Mouse (Mus musculus) forebrain, embryonic 12.5 days (tissue): ENCODE measurements around the gene Rxfp4. TPM values are rescaled to one million over a fixed set of nuclear protein-coding genes. Genes with fewer than 3 reads are reported as not detected.

ENCODE experiments used
- ATAC-seq: fragments of 200-750 bp; cut with Nextera tagmentation; 2 replicates; pipeline ENCODE4 v1.8.0; 2017; ENCODE audit warnings: moderate TSS enrichment; ENCODE audit not compliant: low FRiP score
- H3K27ac ChIP-seq: fragments of 300-500 bp; sonication (generic); 2 replicates; pipeline ENCODE4 v1.5.1; 2016; ENCODE audit warnings: mild to moderate bottlenecking
- H3K27me3 ChIP-seq: fragments of 300-500 bp; sonication (generic); 2 replicates; pipeline ENCODE4 v1.6.1; 2016; ENCODE audit warnings: mild to moderate bottlenecking
- H3K36me3 ChIP-seq: fragments of 300-500 bp; sonication (generic); replicated peaks from 2 replicates; pipeline ENCODE4 v1.6.1; 2016; ENCODE audit warnings: mild to moderate bottlenecking
- H3K4me1 ChIP-seq: fragments of 300-500 bp; sonication (generic); 2 replicates; pipeline ENCODE4 v1.6.1; 2016
- H3K4me2 ChIP-seq: fragments of 300-500 bp; sonication (generic); 2 replicates; pipeline ENCODE4 v1.6.1; 2016; ENCODE audit warnings: mild to moderate bottlenecking, moderate library complexity
- H3K4me3 ChIP-seq: fragments of 300-500 bp; sonication (generic); replicated peaks from 2 replicates; pipeline ENCODE4 v1.5.1; 2016; ENCODE audit warnings: mild to moderate bottlenecking
- H3K9ac ChIP-seq: fragments of 300-500 bp; sonication (generic); 2 replicates; pipeline ENCODE4 v1.6.1; 2016; ENCODE audit warnings: mild to moderate bottlenecking
- H3K9me3 ChIP-seq: fragments of 300-500 bp; sonication (generic); 2 replicates; pipeline ENCODE4 v1.6.1; 2016
- WGBS: fragments of 180-500 bp; shearing (Covaris S2); methylation state at CpG from one replicate; pipeline ENCODE4 v1.1.7; 2016; 5-methylcytosine and 5-hydroxymethylcytosine counted together
- polyA plus RNA-seq: library from polyadenylated mRNA; unstranded; fragments of >200 nt; fragmentation: Nextera tagmentation; extraction: Ambion mirVana; gene quantifications from 2 replicates; pipeline ENCODE4 v1.2.1, GENCODE M21; 2016

Gene Rxfp4
- polyA plus RNA-seq, 1 experiment from 2014 or later = not detected

- H3K4me1 ChIP-seq = peaks cover 16% of the 10 kb centered on the region
- H3K9me3 ChIP-seq = no peaks in the 10 kb centered on the region
- H3K27ac ChIP-seq = no peak overlapping the region
- no peaks in the 10 kb centered on the region for H3K27me3 ChIP-seq
- peaks cover 17% of the 10 kb centered on the region for H3K36me3 ChIP-seq
- 90% methylated on average over 2 of the region's 2 CpGs for WGBS
- ATAC-seq = no peak
- no peak overlapping the region for H3K4me3 ChIP-seq
- H3K4me2 ChIP-seq = no peak overlapping the region
- no peak overlapping the region for H3K9ac ChIP-seq
Observed at GRCm38 (mm10) chr3:88683814-88684213, 30.9 kb upstream of the Rxfp4 start.

GRCm38 (mm10) chr3:88677399-88677798, 24.5 kb upstream of the Rxfp4 start:
- H3K4me3 ChIP-seq = peak overlapping the region; percentile 26
- no peak overlapping the region for H3K27ac ChIP-seq
- H3K9me3 ChIP-seq = no peaks in the 10 kb centered on the region
- 10% methylated on average over 11 of the region's 11 CpGs for WGBS
- no peaks in the 10 kb centered on the region for H3K27me3 ChIP-seq
- H3K4me1 ChIP-seq = no peaks in the 10 kb centered on the region
- no peaks in the 10 kb centered on the region for H3K36me3 ChIP-seq
- ATAC-seq = peak; percentile 63
- H3K9ac ChIP-seq = peak overlapping the region; percentile 48
- H3K4me2 ChIP-seq = peak overlapping the region; percentile 52

DNA sequence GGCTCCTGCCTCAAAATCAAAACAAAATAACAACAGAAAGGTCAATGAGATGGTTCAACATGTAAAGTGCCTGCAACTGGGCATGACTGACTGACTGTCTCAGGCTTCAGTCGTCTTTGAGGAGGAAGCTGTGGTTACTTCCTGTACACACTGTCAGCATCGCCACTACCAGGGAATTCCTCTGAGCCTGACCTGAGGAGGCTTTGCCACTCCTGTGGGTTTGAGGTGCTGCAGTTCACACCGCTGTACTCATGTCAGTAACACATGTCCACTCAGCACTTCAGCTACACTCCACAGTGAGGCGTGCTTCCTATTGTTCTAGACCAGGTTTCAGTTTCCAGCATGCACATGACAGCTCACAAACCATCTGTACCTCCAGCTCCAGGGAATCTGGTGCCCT, 11.2 kb upstream of the Rxfp4 start:
- Histone ChIP-seq H3K4me1 (no peaks in the 10 kb centered on the region), H3K27ac (no peak overlapping the region), H3K9me3 (no peaks in the 10 kb centered on the region), H3K4me2 (no peak overlapping the region), H3K36me3 (no peaks in the 10 kb centered on the region), H3K9ac (no peak overlapping the region), H3K27me3 (no peaks in the 10 kb centered on the region), H3K4me3 (no peak overlapping the region)
- no peak for ATAC-seq
- 91% methylated on average over 4 of the region's 4 CpGs for WGBS

- ATAC-seq = no peak
- Histone ChIP-seq H3K9me3 (no peaks in the 10 kb centered on the region), H3K4me3 (no peak overlapping the region), H3K9ac (no peak overlapping the region), H3K4me1 (no peaks in the 10 kb centered on the region), H3K27ac (no peak overlapping the region), H3K4me2 (no peak overlapping the region), H3K36me3 (no peaks in the 10 kb centered on the region), H3K27me3 (no peaks in the 10 kb centered on the region)
- WGBS = 48% methylated on average over 6 of the region's 6 CpGs
Observed at GRCm38 (mm10) chr3:88659798-88660197, 6.9 kb upstream of the Rxfp4 start.

DNA sequence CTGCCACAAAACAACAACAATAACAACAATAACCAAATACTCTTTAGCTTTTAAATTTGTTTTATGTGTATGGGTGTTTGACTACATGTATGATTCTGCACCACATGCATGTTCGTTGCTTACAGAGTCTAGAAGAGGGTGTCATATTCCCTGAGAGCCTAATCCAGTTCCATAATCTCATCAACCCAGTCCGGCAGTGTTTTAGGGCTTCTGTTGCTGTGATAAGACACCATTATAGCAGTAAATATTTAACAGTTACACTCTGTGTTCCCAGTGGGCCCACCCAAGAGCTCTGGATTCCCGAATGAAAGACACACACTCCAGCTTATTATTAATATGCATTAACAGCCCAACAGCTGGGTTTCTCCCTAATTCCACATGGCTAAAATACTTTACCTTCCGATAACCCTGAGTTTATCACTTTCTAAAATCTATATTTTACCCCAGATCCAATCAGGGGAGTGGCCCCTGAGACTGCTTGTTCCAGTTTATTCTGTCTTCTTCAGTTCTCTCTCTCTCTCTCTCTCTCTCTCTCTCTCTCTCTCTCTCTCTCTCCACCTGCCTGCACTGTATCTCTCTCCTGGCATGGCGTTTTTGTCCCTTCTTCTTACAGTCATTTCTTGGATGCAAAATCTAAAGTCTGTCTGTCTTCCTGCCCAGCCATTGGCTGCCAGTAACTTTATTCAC, 5.6 kb upstream of the Rxfp4 start:
- Histone ChIP-seq H3K9me3 (no peaks in the 10 kb centered on the region), H3K36me3 (no peaks in the 10 kb centered on the region), H3K4me1 (no peaks in the 10 kb centered on the region), H3K9ac (no peak overlapping the region), H3K4me2 (no peak overlapping the region), H3K27ac (no peak overlapping the region), H3K4me3 (no peak overlapping the region), H3K27me3 (no peaks in the 10 kb centered on the region)
- no peak for ATAC-seq
- WGBS = 77% methylated on average over 5 of the region's 5 CpGs

GRCm38 (mm10) chr3:88655619-88656018, 2.7 kb upstream of the Rxfp4 start:
- Histone ChIP-seq H3K9me3 (no peaks in the 10 kb centered on the region), H3K4me3 (no peak overlapping the region), H3K27me3 (no peaks in the 10 kb centered on the region), H3K27ac (no peak overlapping the region), H3K36me3 (no peaks in the 10 kb centered on the region), H3K9ac (no peak overlapping the region), H3K4me1 (no peaks in the 10 kb centered on the region), H3K4me2 (no peak overlapping the region)
- ATAC-seq = no peak
- WGBS = 82% methylated on average over 8 of the region's 8 CpGs

GRCm38 (mm10) chr3:88654621-88655020, 1.7 kb upstream of the Rxfp4 start:
- no peak overlapping the region for H3K4me2 ChIP-seq

GRCm38 (mm10) chr3:88653516-88654370, 801 bp upstream of the Rxfp4 start:
- Histone ChIP-seq H3K27ac (no peak overlapping the region), H3K9ac (no peak overlapping the region), H3K4me2 (no peak overlapping the region), H3K4me1 (no peaks in the 10 kb centered on the region), H3K27me3 (no peaks in the 10 kb centered on the region), H3K4me3 (no peak overlapping the region), H3K36me3 (peaks cover 1% of the 10 kb centered on the region), H3K9me3 (no peaks in the 10 kb centered on the region)
- 84% methylated on average over 6 of the region's 6 CpGs for WGBS
- ATAC-seq = no peak

More at GRCm38 (mm10) chr3:88654621-88655020, 1.7 kb upstream of the Rxfp4 start:
- Histone ChIP-seq H3K9ac (no peak overlapping the region), H3K4me1 (no peaks in the 10 kb centered on the region), H3K36me3 (no peaks in the 10 kb centered on the region), H3K4me3 (no peak overlapping the region), H3K9me3 (no peaks in the 10 kb centered on the region), H3K27me3 (no peaks in the 10 kb centered on the region), H3K27ac (no peak overlapping the region)
- ATAC-seq = no peak
- 88% methylated on average over 4 of the region's 4 CpGs for WGBS

DNA sequence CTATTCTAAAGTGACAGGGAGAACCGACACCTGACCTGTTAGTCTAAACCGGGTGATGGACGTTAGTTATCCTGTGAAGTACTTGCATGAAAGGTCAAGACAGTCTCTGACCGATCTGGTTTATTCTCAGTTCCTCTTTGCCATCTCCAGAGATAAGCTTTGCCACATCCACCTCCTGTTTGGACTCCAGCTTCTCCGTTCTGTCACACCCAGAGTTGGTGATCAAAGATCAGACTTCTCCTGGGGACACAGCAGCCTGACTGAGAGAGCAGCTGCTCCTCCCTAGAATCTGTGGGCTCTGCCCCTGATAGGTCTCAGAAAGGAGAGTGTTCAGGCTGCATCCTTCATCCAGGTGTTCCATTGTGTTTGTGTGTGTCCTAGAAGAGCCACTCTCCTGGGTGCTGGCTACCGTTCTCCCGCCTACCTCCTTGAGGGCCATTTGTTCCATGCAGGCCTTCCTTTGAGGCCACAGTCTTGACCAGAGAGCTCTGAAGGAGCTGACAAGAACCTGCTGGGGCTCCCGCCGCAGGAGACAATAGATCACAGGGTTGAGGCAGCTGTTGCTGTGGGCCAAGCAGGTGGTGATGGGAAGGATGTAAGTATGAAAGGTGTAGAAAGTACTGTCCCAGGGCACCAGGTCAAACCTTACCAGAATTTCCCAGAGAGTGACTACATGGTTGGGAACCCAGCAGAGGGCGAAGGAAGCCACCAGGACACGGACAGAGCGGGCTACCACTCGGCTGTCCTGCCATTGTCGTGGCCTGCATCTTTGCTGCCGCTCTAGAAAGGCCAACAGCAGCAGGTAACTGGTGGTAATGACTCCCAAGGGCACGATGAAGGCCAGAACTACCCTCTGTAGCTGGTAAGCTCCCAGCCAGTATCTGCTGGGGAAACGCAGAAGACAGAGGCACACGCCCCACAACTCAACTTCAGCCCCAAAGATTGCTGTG, 998 bp downstream of the Rxfp4 start:
- H3K4me1 ChIP-seq = no peaks in the 10 kb centered on the region
- no peaks in the 10 kb centered on the region for H3K27me3 ChIP-seq
- no peak overlapping the region for H3K4me2 ChIP-seq
- no peak overlapping the region for H3K4me3 ChIP-seq
- ATAC-seq = no peak
- peaks cover 19% of the 10 kb centered on the region for H3K36me3 ChIP-seq
- 83% methylated on average over 18 of the region's 18 CpGs for WGBS
- no peak overlapping the region; the same call in 1 of the 2 replicates for H3K9ac ChIP-seq
- H3K9me3 ChIP-seq = no peaks in the 10 kb centered on the region
- no peak overlapping the region for H3K27ac ChIP-seq

DNA sequence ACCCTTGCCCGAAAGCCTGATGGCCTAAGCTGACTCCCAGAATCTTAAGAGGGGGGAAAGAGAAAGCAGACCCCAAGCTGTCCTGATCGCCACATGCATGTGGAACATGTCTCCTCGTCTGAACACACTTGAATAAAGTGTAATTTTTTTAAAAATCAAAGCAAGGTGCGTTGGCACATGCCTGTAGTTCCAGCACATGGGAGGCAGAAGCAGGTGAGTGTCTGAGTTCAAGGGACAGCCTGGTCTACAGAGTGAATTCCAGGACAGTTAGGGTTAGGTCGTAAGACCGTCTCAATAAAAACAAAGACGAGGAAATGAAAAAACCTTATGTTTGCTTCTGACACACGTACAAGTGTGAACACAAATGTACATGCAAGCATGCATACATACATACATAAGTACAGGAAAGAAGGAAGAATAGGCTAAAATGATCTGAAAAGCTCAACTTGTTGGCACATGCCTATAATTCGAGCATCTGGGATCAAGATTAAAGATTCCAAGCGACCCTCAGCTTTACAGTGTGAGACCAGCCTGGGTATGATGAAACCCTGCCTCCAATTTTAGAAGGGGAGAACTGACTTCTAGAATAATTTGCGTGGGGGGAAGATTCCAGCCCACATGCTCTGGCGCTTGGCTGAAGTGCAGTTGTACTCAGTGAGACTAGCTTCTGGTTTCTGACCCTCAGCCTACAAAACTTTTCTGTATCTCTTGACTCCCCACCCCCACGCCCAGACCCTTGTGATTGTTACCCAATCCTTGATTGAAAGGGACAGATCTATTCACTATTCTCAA, 2.0 kb downstream of the Rxfp4 start:
- Histone ChIP-seq H3K27ac (no peak overlapping the region), H3K4me2 (no peak overlapping the region), H3K27me3 (no peaks in the 10 kb centered on the region), H3K4me1 (no peaks in the 10 kb centered on the region), H3K4me3 (no peak overlapping the region), H3K9me3 (no peaks in the 10 kb centered on the region), H3K9ac (no peak overlapping the region), H3K36me3 (peaks cover 30% of the 10 kb centered on the region)
- 84% methylated on average over 13 of the region's 13 CpGs for WGBS
- ATAC-seq = no peak

DNA sequence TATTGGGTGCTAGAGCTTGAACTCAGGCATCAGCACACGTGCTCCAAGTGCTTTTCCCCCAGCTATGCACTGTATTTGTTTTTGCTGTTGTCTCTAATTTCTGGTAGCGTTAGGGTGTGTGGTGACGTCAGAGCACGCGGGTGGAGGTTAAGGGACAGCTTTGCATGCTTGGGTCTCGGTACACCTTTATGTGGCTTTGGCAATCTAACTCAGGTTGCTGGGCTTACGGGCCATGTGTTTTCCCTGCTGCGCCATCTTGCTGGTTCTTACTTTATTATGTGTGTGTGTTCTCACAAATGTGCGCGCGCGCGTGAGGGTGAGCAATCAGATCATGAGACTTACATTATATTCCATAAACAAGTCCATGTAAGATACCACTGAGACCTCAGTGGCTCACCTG, 3.0 kb downstream of the Rxfp4 start:
- no peak for ATAC-seq
- WGBS = 94% methylated on average over 13 of the region's 13 CpGs
- Histone ChIP-seq H3K36me3 (peaks cover 39% of the 10 kb centered on the region), H3K4me2 (no peak overlapping the region), H3K9ac (no peak overlapping the region), H3K9me3 (no peaks in the 10 kb centered on the region), H3K4me1 (no peaks in the 10 kb centered on the region), H3K4me3 (no peak overlapping the region), H3K27ac (no peak overlapping the region), H3K27me3 (no peaks in the 10 kb centered on the region)
